Mouse (Mus musculus) MEL (cell line): ENCODE results near the gene Nfkbie. TPM values are rescaled to one million over a fixed set of nuclear protein-coding genes. Genes with fewer than 3 reads are reported as not detected.

Experiments
- DNase-seq: peaks from one replicate; pipeline ENCODE4 v3.0.0; 2011; ENCODE audit warnings: low read depth, low spot score
- H3K27ac ChIP-seq: 2 replicates; pipeline ENCODE4 v1.5.1; 2012; ENCODE audit warnings: low read depth, mild to moderate bottlenecking, control low read depth, low read length, moderate library complexity; ENCODE audit not compliant: control insufficient read depth
- H3K27me3 ChIP-seq, 2 experiments: fragments of 150-350 bp in 1 of 2; sonication (generic) in 1 of 2; 2 replicates each; pipeline ENCODE4 v1.6.1; 2012; ENCODE audit warnings: low read length in 2 of 2, mild to moderate bottlenecking in 2 of 2, improper control_type of control experiment in 1 of 2, moderate library complexity in 1 of 2; ENCODE audit not compliant: insufficient read depth in 2 of 2, control insufficient read depth in 1 of 2
- H3K36me3 ChIP-seq, 2 experiments: 2 replicates each; pipeline ENCODE4 v1.6.1; 2012 to 2014; ENCODE audit warnings: low read length in 2 of 2, improper control_type of control experiment in 1 of 2, inconsistent platforms in 1 of 2, mild to moderate bottlenecking in 1 of 2; ENCODE audit not compliant: insufficient read depth in 2 of 2, control insufficient read depth in 1 of 2
- H3K4me1 ChIP-seq, 2 experiments: fragments of 150-350 bp in 1 of 2; sonication (generic) in 1 of 2; 2 replicates each; pipeline ENCODE4 v1.6.1; 2012; ENCODE audit warnings: low read length in 2 of 2, improper control_type of control experiment in 1 of 2, mild to moderate bottlenecking in 1 of 2; ENCODE audit not compliant: insufficient read depth in 2 of 2, control insufficient read depth in 1 of 2
- H3K4me3 ChIP-seq, 2 experiments: fragments of 150-350 bp in 1 of 2; sonication (generic) in 1 of 2; 2 replicates each; pipeline ENCODE4 v1.5.1; 2012; ENCODE audit warnings: low read depth in 2 of 2, low read length in 2 of 2, mild to moderate bottlenecking in 2 of 2, moderate library complexity in 2 of 2, control low read depth in 1 of 2, improper control_type of control experiment in 1 of 2; ENCODE audit not compliant: control insufficient read depth in 1 of 2, insufficient read depth in 1 of 2
- H3K79me2 ChIP-seq: 2 replicates; pipeline ENCODE4 v1.6.1; 2012; ENCODE audit warnings: mild to moderate bottlenecking, low read length, moderate library complexity; ENCODE audit not compliant: control insufficient read depth, poor library complexity, insufficient read depth
- H3K9ac ChIP-seq: 2 replicates; pipeline ENCODE4 v1.6.1; 2012; ENCODE audit warnings: low read depth, mild to moderate bottlenecking, control low read depth, low read length, moderate library complexity; ENCODE audit not compliant: control insufficient read depth, poor library complexity, severe bottlenecking
- H3K9me3 ChIP-seq: fragments of 150-350 bp; sonication (generic); replicated peaks from 2 replicates; pipeline ENCODE4 v1.6.1; 2012; ENCODE audit warnings: mild to moderate bottlenecking, low read length, improper control_type of control experiment, moderate library complexity; ENCODE audit not compliant: insufficient read depth
- CHD1 ChIP-seq: IDR thresholded peaks from 2 replicates; pipeline ENCODE4 v1.6.1; 2012; ENCODE audit warnings: low read depth, mild to moderate bottlenecking, inconsistent platforms, low read length, improper control_type of control experiment
- CHD2 ChIP-seq: IDR thresholded peaks from 2 replicates; pipeline ENCODE4 v1.6.1; 2011; ENCODE audit warnings: low read length, improper control_type of control experiment
- CTCF ChIP-seq, 3 experiments: IDR thresholded peaks in 2 of 3; conservative IDR thresholded peaks in 1 of 3; 2 replicates each; pipeline ENCODE4 v1.5.1; 2011 to 2012; ENCODE audit warnings: low read length in 3 of 3, low read depth in 2 of 3, mild to moderate bottlenecking in 2 of 3, improper control_type of control experiment in 1 of 3, inconsistent platforms in 1 of 3, mixed read lengths in 1 of 3, moderate library complexity in 1 of 3; ENCODE audit not compliant: control insufficient read depth in 1 of 3, insufficient read depth in 1 of 3, poor library complexity in 1 of 3, severe bottlenecking in 1 of 3
- E2F4 ChIP-seq: IDR thresholded peaks from 2 replicates; pipeline ENCODE4 v1.6.1; 2011; ENCODE audit warnings: low read depth, low read length, improper control_type of control experiment, borderline replicate concordance
- ELF1 ChIP-seq: IDR thresholded peaks from 2 replicates; pipeline ENCODE4 v1.6.1; 2014; ENCODE audit warnings: low read depth, mild to moderate bottlenecking, inconsistent platforms, low read length, improper control_type of control experiment, moderate library complexity
- EP300 ChIP-seq, 2 experiments: IDR thresholded peaks; 2 replicates each; pipeline ENCODE4 v1.6.1; 2011; ENCODE audit warnings: improper control_type of control experiment in 2 of 2, low read length in 2 of 2, low read depth in 1 of 2, mild to moderate bottlenecking in 1 of 2
- JUND ChIP-seq: IDR thresholded peaks from 2 replicates; pipeline ENCODE4 v1.6.1; 2011; ENCODE audit warnings: low read depth, mild to moderate bottlenecking, improper control_type of control experiment, low read length
- MAFK ChIP-seq: IDR thresholded peaks from 2 replicates; pipeline ENCODE4 v1.6.1; 2011; ENCODE audit warnings: low read depth, mild to moderate bottlenecking, low read length, improper control_type of control experiment, borderline replicate concordance
- MAZ ChIP-seq: IDR thresholded peaks from 2 replicates; pipeline ENCODE4 v1.6.1; 2012; ENCODE audit warnings: low read depth, mild to moderate bottlenecking, inconsistent platforms, low read length, improper control_type of control experiment
- MXI1 ChIP-seq: IDR thresholded peaks from 2 replicates; pipeline ENCODE4 v1.6.1; 2011; ENCODE audit warnings: mild to moderate bottlenecking, low read depth, low read length, improper control_type of control experiment
- NRF1 ChIP-seq: IDR thresholded peaks from 2 replicates; pipeline ENCODE4 v1.6.1; 2014; ENCODE audit warnings: low read depth, mild to moderate bottlenecking, inconsistent platforms, low read length, improper control_type of control experiment, moderate library complexity; ENCODE audit not compliant: poor library complexity, insufficient read depth, severe bottlenecking
- POLR2A ChIP-seq, 2 experiments: IDR thresholded peaks; 2 replicates each; pipeline ENCODE4 v1.6.1; 2011 to 2012; ENCODE audit warnings: low read length in 2 of 2, mild to moderate bottlenecking in 2 of 2, control low read depth in 1 of 2, improper control_type of control experiment in 1 of 2, low read depth in 1 of 2, moderate library complexity in 1 of 2; ENCODE audit not compliant: control insufficient read depth in 1 of 2, insufficient read depth in 1 of 2, poor library complexity in 1 of 2
- POLR2AphosphoS2 ChIP-seq: IDR thresholded peaks from 2 replicates; pipeline ENCODE4 v1.6.1; 2011; ENCODE audit warnings: low read length, improper control_type of control experiment
- POLR2AphosphoS5 ChIP-seq: IDR thresholded peaks from 2 replicates; pipeline ENCODE4 v1.6.1; 2012; ENCODE audit warnings: low read depth, borderline replicate concordance, mild to moderate bottlenecking, inconsistent platforms, low read length, moderate library complexity, mixed read lengths
- RAD21 ChIP-seq: IDR thresholded peaks from 2 replicates; pipeline ENCODE4 v1.6.1; 2011; ENCODE audit warnings: mild to moderate bottlenecking, low read depth, low read length, improper control_type of control experiment
- RCOR1 ChIP-seq: IDR thresholded peaks from 2 replicates; pipeline ENCODE4 v1.6.1; 2012; ENCODE audit warnings: low read depth, mild to moderate bottlenecking, inconsistent platforms, low read length, improper control_type of control experiment
- SIN3A ChIP-seq: IDR thresholded peaks from 2 replicates; pipeline ENCODE4 v1.6.1; 2012; ENCODE audit warnings: low read length, improper control_type of control experiment, inconsistent platforms
- ZC3H11A ChIP-seq: IDR thresholded peaks from 2 replicates; pipeline ENCODE4 v1.6.1; 2012; ENCODE audit warnings: low read depth, mild to moderate bottlenecking, inconsistent platforms, low read length, improper control_type of control experiment
- polyA plus RNA-seq, 2 experiments: library from polyadenylated mRNA; stranded (reverse) in 1 of 2; unstranded in 1 of 2; fragments of >175 nt in 1 of 2; fragments of >200 nt in 1 of 2; gene quantifications; 2 replicates each; pipeline versions ENCODE4 v1.2.1 to v1.2.4; 2012; ENCODE audit warnings: low replicate concordance in 2 of 2, low read depth in 1 of 2; ENCODE audit not compliant: insufficient read length in 2 of 2, insufficient read depth in 1 of 2, missing spikeins in 1 of 2
- total RNA-seq: library from RNA; depleted of rRNA; stranded (reverse); fragments of 300-350 nt; gene quantifications from 2 replicates; pipeline ENCODE4 v1.2.3, GENCODE M21; 2012

Nfkbie gene
- total and polyA plus RNA-seq, 3 experiments, result 2.7 to 5.7 TPM; not detected in 1

DNA sequence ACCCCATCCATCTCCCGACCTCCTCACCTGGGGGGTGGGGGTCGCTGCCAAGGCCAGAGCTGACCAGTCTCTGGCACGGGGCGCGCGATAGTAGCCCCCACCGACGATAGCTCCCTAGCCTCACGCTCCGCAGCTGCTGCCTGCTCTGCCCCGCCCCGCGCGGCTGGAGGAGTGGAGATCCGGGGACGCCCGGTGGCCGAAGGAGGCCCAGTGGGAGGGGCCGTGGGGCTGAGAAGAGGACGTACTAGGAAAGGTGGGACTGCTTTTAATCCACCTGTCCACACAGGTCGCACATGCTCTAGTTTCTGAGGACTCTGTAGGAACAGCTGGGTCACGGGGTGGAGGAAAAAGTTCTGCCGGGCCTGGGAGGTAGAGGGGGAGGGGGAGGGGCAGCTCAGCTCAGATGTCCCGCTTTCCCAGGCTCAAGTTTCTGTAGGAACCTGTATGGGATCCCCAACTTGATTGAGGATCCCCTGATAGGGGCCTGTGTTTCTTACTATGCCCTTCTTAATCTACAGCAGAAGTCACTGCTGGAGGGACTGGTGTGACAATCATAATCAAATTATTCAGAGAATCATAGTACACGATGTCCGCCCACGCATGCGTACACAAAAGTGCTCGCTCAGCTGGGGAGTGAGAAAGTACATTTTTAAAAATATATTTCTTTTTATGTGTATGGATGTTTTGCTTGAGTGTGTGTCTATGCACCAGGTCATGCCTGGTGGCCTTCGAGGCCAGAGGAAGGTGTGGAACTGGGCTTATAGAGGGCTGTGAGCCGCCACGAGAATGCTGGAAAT is 44.1 kb downstream of the Nfkbie start, which contains the start of gene Slc29a1:
Gene Slc29a1 (minus strand): TSS at position 161 of the 797 bp plus-strand sequence.
- no peak for DNase-seq
- no peak for TF ChIP-seq MXI1
- no peak for TF ChIP-seq ZC3H11A
- no peak for TF ChIP-seq CTCF (IDR thresholded peaks at IDR 0.05 in 2 of 3, conservative IDR thresholded peaks at IDR 0.05 in 1 of 3; ENCODE audit: control insufficient read depth in 1 of 3, insufficient read depth in 1 of 3, low read depth in 2 of 3, low read length in 3 of 3, poor library complexity in 1 of 3, severe bottlenecking in 1 of 3)
- TF ChIP-seq RAD21, result no peak
- TF ChIP-seq JUND, result no peak
- TF ChIP-seq MAZ, result no peak
- TF ChIP-seq POLR2A (IDR thresholded peaks at IDR 0.05; ENCODE audit: control insufficient read depth in 1 of 2, insufficient read depth in 1 of 2, low read depth in 1 of 2, low read length in 2 of 2, poor library complexity in 1 of 2), result no peak
- no peak for TF ChIP-seq POLR2AphosphoS5
- TF ChIP-seq NRF1, result no peak
- TF ChIP-seq SIN3A, result no peak
- TF ChIP-seq CHD2, result no peak
- no peak for TF ChIP-seq CHD1
- TF ChIP-seq, all 39 proteins: peak for 0
- peaks cover 9% of the 10 kb centered on the region for H3K79me2 ChIP-seq
- H3K9ac ChIP-seq, result no peak within 1 kb of the TSS
- no peaks in the 10 kb centered on the region for H3K9me3 ChIP-seq
- peak within 1 kb of the TSS; percentile 50 for H3K27ac ChIP-seq
- no peak within 1 kb of the TSS for H3K4me3 ChIP-seq
- peaks cover 0 to 26% of the 10 kb centered on the region in 2 experiments; a peak in 2 of 4 replicates for H3K36me3 ChIP-seq
- H3K4me1 ChIP-seq, result peaks cover 19 to 28% of the 10 kb centered on the region in 2 experiments
- H3K27me3 ChIP-seq, result no peaks in the 10 kb centered on the region

DNA sequence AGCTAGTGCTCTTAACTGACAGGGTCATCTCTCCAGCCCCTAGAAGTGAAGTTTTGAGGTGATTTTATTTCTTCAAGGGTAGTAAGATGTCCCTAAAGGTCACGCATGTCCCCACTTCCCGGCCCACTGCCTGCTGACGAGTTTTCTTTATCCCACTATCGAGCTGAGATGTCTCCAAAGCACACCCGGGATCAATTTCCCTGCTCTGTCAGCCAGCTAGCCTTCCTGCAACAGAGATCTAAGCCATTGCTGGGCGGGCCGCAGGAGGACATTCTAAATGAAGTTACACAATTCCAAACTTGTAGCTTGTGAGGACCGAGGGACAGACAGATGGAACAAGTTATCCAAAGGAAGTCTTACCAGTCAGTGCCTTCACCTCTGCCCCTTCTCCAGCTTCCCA is 44.8 kb downstream of the Nfkbie start:
- no peaks in the 10 kb centered on the region for H3K27me3 ChIP-seq
- no peak overlapping the region for H3K4me3 ChIP-seq
- peaks cover 19 to 28% of the 10 kb centered on the region in 2 experiments for H3K4me1 ChIP-seq
- H3K27ac ChIP-seq, result no peak overlapping the region
- H3K79me2 ChIP-seq, result peaks cover 3% of the 10 kb centered on the region; the same call in 1 of the 2 replicates
- peaks cover 0 to 26% of the 10 kb centered on the region in 2 experiments; a peak in 2 of 4 replicates for H3K36me3 ChIP-seq
- no peak for DNase-seq
- TF ChIP-seq CHD1 (no peak), POLR2A (IDR thresholded peaks at IDR 0.05; ENCODE audit: control insufficient read depth in 1 of 2, insufficient read depth in 1 of 2, low read depth in 1 of 2, low read length in 2 of 2, poor library complexity in 1 of 2) (no peak), EP300 (IDR thresholded peaks at IDR 0.05; ENCODE audit: low read depth in 1 of 2, low read length in 2 of 2) (no peak), CTCF (IDR thresholded peaks at IDR 0.05 in 2 of 3, conservative IDR thresholded peaks at IDR 0.05 in 1 of 3; ENCODE audit: control insufficient read depth in 1 of 3, insufficient read depth in 1 of 3, low read depth in 2 of 3, low read length in 3 of 3, poor library complexity in 1 of 3, severe bottlenecking in 1 of 3) (no peak), SIN3A (no peak), ELF1 (no peak), MAFK (no peak), RCOR1 (no peak), POLR2AphosphoS2 (no peak), ZC3H11A (no peak), E2F4 (no peak)
- TF ChIP-seq, all 39 proteins: peak for 0
- no peaks in the 10 kb centered on the region for H3K9me3 ChIP-seq
- no peak overlapping the region for H3K9ac ChIP-seq
